Mouse (Mus musculus) midbrain, embryonic 16.5 days (tissue): Measurements from ENCODE around the gene Capn2. TPM values are rescaled to one million over a fixed set of nuclear protein-coding genes. Genes with fewer than 3 reads are reported as not detected.

Source experiments
- ATAC-seq: fragments of 200-750 bp; cut with Nextera tagmentation; 2 replicates; pipeline ENCODE4 v1.8.0; 2017; ENCODE audit warnings: moderate TSS enrichment
- H3K27ac ChIP-seq: fragments of 300-500 bp; sonication (generic); 2 replicates; pipeline ENCODE4 v1.5.1; 2014; ENCODE audit warnings: mild to moderate bottlenecking, low read length, mixed read lengths
- H3K27me3 ChIP-seq: fragments of 300-500 bp; sonication (generic); 2 replicates; pipeline ENCODE4 v1.6.1; 2014; ENCODE audit warnings: low read depth, low read length, mixed read lengths; ENCODE audit not compliant: control insufficient read depth, insufficient read depth
- H3K36me3 ChIP-seq: fragments of 300-500 bp; sonication (generic); 2 replicates; pipeline ENCODE4 v1.6.1; 2014; ENCODE audit warnings: mild to moderate bottlenecking, low read length, moderate library complexity, mixed read lengths; ENCODE audit not compliant: control insufficient read depth, insufficient read depth
- H3K4me1 ChIP-seq: fragments of 300-500 bp; sonication (generic); 2 replicates; pipeline ENCODE4 v1.6.1; 2014; ENCODE audit warnings: mild to moderate bottlenecking, low read length, mixed read lengths; ENCODE audit not compliant: control insufficient read depth, insufficient read depth
- H3K4me2 ChIP-seq: fragments of 300-500 bp; sonication (generic); 2 replicates; pipeline ENCODE4 v1.6.1; 2014; ENCODE audit warnings: mild to moderate bottlenecking, low read length, mixed read lengths
- H3K4me3 ChIP-seq: fragments of 300-500 bp; sonication (generic); 2 replicates; pipeline ENCODE4 v1.5.1; 2014; ENCODE audit warnings: low read depth, mild to moderate bottlenecking, low read length, moderate library complexity, mixed read lengths
- H3K9ac ChIP-seq: fragments of 300-500 bp; sonication (generic); 2 replicates; pipeline ENCODE4 v1.6.1; 2014; ENCODE audit warnings: low read depth, low read length, mixed read lengths
- H3K9me3 ChIP-seq: fragments of 300-500 bp; sonication (generic); replicated peaks from 2 replicates; pipeline ENCODE4 v1.6.1; 2014; ENCODE audit warnings: mild to moderate bottlenecking, low read length, mixed read lengths; ENCODE audit not compliant: control insufficient read depth, poor library complexity, severe bottlenecking
- WGBS: fragments of 180-500 bp; shearing (Covaris S2); extraction: QIAGEN DNeasy Blood & Tissue Kit; methylation state at CpG from one replicate; pipeline ENCODE4 v1.1.7; 2014; 5-methylcytosine and 5-hydroxymethylcytosine counted together
- polyA plus RNA-seq: library from polyadenylated mRNA; unstranded; fragments of >200 nt; fragmentation: Nextera tagmentation; extraction: Ambion mirVana; gene quantifications from 2 replicates; pipeline ENCODE4 v1.2.1, GENCODE M21; 2015

Gene Capn2
- polyA plus RNA-seq, 1 experiment from 2014 or later, result 84.5 TPM

GRCm38 (mm10) chr1:182518811-182519210, 1.4 kb upstream of the Capn2 start:
- H3K9ac ChIP-seq, result no peak overlapping the region
- no peak overlapping the region for H3K27ac ChIP-seq
- H3K36me3 ChIP-seq, result no peaks in the 10 kb centered on the region
- H3K9me3 ChIP-seq, result no peaks in the 10 kb centered on the region
- no peak for ATAC-seq
- H3K4me2 ChIP-seq, result no peak overlapping the region
- H3K4me1 ChIP-seq, result peaks cover 18% of the 10 kb centered on the region
- 93% methylated on average over 6 of the region's 6 CpGs for WGBS
- no peak overlapping the region for H3K4me3 ChIP-seq
- H3K27me3 ChIP-seq, result no peaks in the 10 kb centered on the region

GRCm38 (mm10) chr1:182518143-182518680, 804 bp upstream of the Capn2 start:
- WGBS, result 58% methylated on average over 10 of the region's 10 CpGs
- no peak overlapping the region for H3K4me3 ChIP-seq
- H3K36me3 ChIP-seq, result no peaks in the 10 kb centered on the region

GRCm38 (mm10) chr1:182517677-182518011, 236 bp upstream of the Capn2 start:
- Histone ChIP-seq H3K36me3 (no peaks in the 10 kb centered on the region), H3K4me1 (peaks cover 18% of the 10 kb centered on the region), H3K27me3 (no peaks in the 10 kb centered on the region), H3K9ac (peak overlapping the region; percentile 80), H3K9me3 (no peaks in the 10 kb centered on the region), H3K4me2 (peak overlapping the region; percentile 83), H3K27ac (peak overlapping the region; percentile 78; the same call in 1 of the 2 replicates), H3K4me3 (peak overlapping the region; percentile 62)
- peak; percentile 50; the same call in 1 of the 2 replicates for ATAC-seq
- 1% methylated on average over 10 of the region's 10 CpGs for WGBS

More at GRCm38 (mm10) chr1:182518143-182518680, 804 bp upstream of the Capn2 start:
- no peak overlapping the region for H3K27ac ChIP-seq
- no peaks in the 10 kb centered on the region for H3K9me3 ChIP-seq
- ATAC-seq, result no peak
- no peak overlapping the region for H3K9ac ChIP-seq
- H3K4me2 ChIP-seq, result no peak overlapping the region
- peaks cover 18% of the 10 kb centered on the region for H3K4me1 ChIP-seq
- H3K27me3 ChIP-seq, result no peaks in the 10 kb centered on the region

- Histone ChIP-seq H3K4me2 (no peak overlapping the region), H3K4me1 (peaks cover 18% of the 10 kb centered on the region), H3K4me3 (no peak overlapping the region), H3K9ac (no peak overlapping the region), H3K9me3 (no peaks in the 10 kb centered on the region), H3K27ac (no peak overlapping the region), H3K27me3 (no peaks in the 10 kb centered on the region), H3K36me3 (peaks cover 13% of the 10 kb centered on the region; the same call in 1 of the 2 replicates)
- ATAC-seq, result no peak
- 88% methylated on average over 10 of the region's 10 CpGs for WGBS
These were observed 2.4 kb downstream of the Capn2 start for GRCm38 (mm10) chr1:182514803-182515590.

- no peak for ATAC-seq
- Histone ChIP-seq H3K36me3 (peaks cover 13% of the 10 kb centered on the region; the same call in 1 of the 2 replicates), H3K27me3 (no peaks in the 10 kb centered on the region), H3K4me3 (no peak overlapping the region), H3K27ac (no peak overlapping the region), H3K4me2 (no peak overlapping the region), H3K9ac (no peak overlapping the region), H3K4me1 (peaks cover 18% of the 10 kb centered on the region), H3K9me3 (no peaks in the 10 kb centered on the region)
- WGBS, result 89% methylated on average over 5 of the region's 5 CpGs
These were observed 3.7 kb downstream of the Capn2 start for GRCm38 (mm10) chr1:182513714-182514113.

- no peak overlapping the region for H3K4me2 ChIP-seq
- 91% methylated on average over 5 of the region's 5 CpGs for WGBS
These were observed 4.5 kb downstream of the Capn2 start for GRCm38 (mm10) chr1:182512901-182513410.

GRCm38 (mm10) chr1:182511778-182512177, 5.6 kb downstream of the Capn2 start:
- Histone ChIP-seq H3K27me3 (no peaks in the 10 kb centered on the region), H3K9ac (no peak overlapping the region), H3K4me3 (no peak overlapping the region), H3K27ac (no peak overlapping the region), H3K4me2 (no peak overlapping the region), H3K4me1 (peaks cover 14% of the 10 kb centered on the region), H3K36me3 (peaks cover 13% of the 10 kb centered on the region; the same call in 1 of the 2 replicates), H3K9me3 (no peaks in the 10 kb centered on the region)
- no peak for ATAC-seq
- WGBS, result 69% methylated on average over 8 of the region's 8 CpGs

More at GRCm38 (mm10) chr1:182512901-182513410, 4.5 kb downstream of the Capn2 start:
- H3K4me3 ChIP-seq, result no peak overlapping the region
- H3K27me3 ChIP-seq, result no peaks in the 10 kb centered on the region
- H3K27ac ChIP-seq, result no peak overlapping the region
- H3K4me1 ChIP-seq, result peaks cover 18% of the 10 kb centered on the region
- H3K9ac ChIP-seq, result no peak overlapping the region
- no peak for ATAC-seq
- H3K9me3 ChIP-seq, result no peaks in the 10 kb centered on the region
- peaks cover 13% of the 10 kb centered on the region; the same call in 1 of the 2 replicates for H3K36me3 ChIP-seq

- no peak for ATAC-seq
- 86% methylated on average over 2 of the region's 2 CpGs for WGBS
- peaks cover 13% of the 10 kb centered on the region; the same call in 1 of the 2 replicates for H3K36me3 ChIP-seq
These were observed 6.3 kb downstream of the Capn2 start for GRCm38 (mm10) chr1:182511073-182511472.

More at GRCm38 (mm10) chr1:182511073-182511472, 6.3 kb downstream of the Capn2 start:
- Histone ChIP-seq H3K9me3 (no peaks in the 10 kb centered on the region), H3K4me3 (no peak overlapping the region), H3K27me3 (no peaks in the 10 kb centered on the region), H3K27ac (no peak overlapping the region), H3K4me2 (no peak overlapping the region), H3K4me1 (peaks cover 11% of the 10 kb centered on the region), H3K9ac (no peak overlapping the region)
